Mouse (Mus musculus) cerebellum, postnatal 10 days (tissue): ENCODE results near the gene Thsd4.
A peak's percentile ranks its signal among the peaks of the same experiment; 100 is the strongest.

Experiments used
- DNase-seq, 2 experiments: peaks; one replicate each; pipeline ENCODE4 v3.0.0; 2021; ENCODE audit warnings: mixed read lengths in 2 of 2

The Thsd4 gene

DNA sequence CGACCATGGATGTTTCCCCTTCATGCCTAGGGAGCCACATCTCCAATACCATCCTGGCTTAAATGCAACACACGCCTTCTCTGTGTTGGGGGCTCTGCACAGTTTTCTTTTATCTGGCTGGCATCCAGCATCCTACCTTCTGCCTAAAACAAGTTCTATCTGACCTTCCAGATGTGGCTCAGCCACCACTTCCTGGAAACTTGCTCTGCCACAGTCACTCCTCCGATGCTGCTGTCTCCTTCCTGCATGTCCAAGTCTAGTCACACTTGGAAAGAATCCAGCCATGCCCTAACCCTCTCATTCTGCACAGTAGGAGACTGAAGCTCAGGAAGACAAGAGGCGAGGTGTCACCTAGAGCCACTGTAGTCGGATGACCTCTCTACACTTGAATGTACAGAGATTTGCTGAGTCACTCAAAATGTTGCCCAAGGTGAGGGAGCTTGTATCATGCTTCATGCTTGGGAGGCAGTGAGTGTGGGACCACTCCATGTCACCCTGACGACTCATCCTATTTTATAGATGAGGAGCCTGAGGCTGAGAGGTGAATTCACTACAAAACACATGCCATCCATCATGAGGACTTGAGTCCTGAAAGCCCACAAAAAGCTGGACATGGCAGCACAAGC is 259.2 kb downstream of the Thsd4 start:
- DNase-seq, result no peak

DNA sequence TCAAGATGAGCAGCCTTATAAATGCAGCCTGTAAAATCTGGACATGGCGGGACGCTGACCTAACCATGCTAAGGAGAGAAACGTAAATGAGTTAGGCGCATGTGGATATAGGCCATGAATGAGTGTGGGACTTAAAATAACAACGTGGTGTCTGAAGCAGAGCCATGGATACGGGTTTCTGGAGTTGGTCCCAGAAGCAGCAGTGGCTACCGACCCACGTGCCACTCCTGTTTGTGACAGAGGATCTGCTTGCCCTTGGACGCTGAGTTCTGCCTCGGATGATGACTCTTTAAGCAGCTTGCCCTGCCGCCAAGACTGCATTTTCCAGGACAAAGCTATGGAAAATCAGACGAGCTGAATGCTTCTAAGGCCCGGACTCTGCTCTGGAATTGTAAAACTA is 262.2 kb downstream of the Thsd4 start:
- peak; percentile 76 to 78 for DNase-seq

DNA sequence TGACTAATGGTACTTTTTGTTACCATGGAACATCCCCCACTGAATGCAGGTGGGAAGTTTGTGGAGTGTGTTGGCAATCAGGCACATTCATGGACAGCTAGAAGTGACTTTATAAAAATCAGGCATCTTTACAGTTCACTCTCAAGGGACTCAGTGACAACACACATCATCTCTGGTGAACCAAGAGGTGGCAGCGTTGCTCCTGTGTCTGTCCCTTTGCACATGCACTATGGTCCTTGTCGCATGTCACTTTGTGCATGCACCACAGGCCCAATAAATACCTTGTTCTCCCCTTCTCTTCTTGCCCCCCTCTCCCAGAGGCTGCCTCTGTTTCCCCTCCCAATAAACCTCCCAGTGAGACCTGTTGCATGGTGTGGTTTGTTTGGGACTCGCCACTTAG is 270.1 kb downstream of the Thsd4 start:
- DNase-seq, result peak; percentile 60 to 61

DNA sequence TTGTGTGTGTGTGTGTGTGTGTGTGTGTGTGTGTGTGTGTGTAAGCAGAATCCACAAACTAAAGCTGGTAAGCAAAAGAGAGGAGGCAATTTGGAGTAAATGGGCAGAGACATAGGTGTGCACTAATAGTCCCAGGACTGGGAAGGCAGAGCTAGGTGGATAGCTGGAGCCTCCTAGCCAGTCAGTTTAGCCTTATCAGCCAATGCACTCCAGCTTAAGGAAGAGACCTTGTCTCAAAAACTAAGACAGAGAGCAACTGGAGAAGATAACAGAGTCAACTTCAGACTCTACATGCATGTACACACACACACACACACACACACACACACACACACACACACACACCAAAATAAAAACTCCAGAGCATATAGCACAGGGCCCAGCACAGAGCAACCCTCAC is 271.4 kb downstream of the Thsd4 start:
- no peak for DNase-seq

DNA sequence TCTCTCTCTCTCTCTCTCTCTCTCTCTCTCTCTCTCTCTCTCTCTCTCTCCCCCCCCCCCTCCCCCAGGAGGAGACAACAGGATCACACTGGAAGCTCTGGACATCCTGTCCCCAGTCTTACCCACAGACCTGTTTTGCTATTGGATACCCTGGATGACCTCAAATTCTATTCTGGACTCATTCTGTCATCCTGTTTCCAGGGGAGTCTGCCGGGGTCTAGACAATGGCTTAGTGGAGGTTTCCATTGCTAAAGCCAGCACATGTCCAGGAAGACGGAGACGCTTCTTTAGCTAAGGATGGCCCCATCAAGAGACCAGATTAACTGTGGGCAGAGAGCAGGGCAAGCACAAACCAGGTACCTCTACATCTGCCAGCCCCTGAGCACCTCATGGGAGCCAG is 273.8 kb downstream of the Thsd4 start:
- DNase-seq, result no peak

DNA sequence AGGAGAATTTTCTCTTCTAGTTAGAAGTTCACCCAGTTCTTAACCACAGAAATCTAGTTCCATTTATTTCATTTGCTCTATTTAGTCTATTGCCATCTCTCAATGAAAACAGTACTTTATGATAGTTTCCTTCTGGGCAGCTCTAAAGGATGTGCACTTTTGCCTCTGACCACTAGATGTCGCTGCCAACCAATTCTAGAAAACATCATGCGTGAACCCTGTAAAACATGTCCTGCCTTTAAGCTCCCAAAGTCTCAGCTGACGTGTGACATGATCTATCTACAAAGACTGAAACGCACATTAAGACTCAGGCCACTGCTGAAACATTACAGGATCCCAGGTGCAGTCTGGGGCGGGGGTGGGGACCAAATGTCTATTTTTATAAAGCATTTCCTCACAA is 276.9 kb downstream of the Thsd4 start:
- peak; percentile 80 to 87 for DNase-seq

DNA sequence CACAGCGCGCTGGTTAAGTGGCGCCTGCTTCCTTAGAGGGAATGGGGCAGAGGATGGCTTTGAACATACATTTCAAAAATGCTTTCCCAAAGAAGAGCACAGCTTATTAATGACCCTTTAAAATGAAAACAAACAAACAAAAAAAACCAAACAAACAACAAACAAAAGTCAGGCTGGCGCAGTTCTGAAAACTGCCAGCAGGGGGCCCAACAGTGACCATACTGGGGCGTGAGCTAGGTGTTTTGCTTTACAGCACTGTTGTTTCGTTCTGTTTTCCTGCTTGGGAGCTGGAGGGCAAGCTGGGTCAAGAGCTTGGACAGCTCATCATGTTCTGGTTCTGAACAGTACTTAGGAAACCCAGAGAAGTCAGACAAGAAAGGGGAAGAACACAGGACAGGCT is 278.3 kb downstream of the Thsd4 start:
- DNase-seq, result peak; percentile 59 to 72

DNA sequence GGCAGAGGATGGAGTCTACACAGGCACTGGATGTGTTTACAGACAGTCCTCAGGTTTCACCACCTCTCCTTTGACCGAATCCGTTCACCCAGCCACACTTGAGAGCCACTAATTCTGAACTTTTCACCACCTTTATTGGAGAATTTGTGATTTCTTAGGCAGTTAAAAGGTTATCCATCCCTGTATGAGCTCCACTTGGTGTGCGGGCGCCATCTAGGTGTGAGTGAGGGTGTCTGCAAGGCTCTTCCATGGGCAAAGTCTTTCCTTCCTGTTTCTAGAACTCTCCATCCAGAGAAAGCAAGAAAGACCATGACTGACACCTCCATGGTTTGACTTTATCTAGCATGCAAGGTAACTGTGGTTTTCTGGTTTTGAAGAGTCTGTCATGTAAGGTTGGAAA is 284.2 kb downstream of the Thsd4 start:
- peak; percentile 65 to 70 for DNase-seq

DNA sequence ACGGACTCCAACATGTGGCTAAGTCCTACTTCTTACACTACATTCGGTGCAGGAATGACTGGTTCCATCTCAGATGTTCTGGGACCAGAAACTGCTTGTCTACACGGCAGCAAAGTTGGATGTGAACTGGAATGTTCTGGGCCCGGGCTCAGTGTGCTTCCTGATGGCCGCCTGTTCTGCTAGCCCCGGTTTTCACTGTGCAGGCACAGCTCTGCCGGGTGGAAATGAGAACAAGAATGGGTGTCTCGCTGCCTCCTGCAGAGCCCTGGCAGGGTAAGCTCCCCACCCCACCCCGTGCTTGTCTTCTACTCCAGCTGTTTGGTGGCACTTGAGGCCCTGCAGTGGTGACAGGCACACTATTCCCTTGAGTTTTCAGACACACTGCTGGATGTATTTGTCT is 285.7 kb downstream of the Thsd4 start:
- DNase-seq, result no peak

DNA sequence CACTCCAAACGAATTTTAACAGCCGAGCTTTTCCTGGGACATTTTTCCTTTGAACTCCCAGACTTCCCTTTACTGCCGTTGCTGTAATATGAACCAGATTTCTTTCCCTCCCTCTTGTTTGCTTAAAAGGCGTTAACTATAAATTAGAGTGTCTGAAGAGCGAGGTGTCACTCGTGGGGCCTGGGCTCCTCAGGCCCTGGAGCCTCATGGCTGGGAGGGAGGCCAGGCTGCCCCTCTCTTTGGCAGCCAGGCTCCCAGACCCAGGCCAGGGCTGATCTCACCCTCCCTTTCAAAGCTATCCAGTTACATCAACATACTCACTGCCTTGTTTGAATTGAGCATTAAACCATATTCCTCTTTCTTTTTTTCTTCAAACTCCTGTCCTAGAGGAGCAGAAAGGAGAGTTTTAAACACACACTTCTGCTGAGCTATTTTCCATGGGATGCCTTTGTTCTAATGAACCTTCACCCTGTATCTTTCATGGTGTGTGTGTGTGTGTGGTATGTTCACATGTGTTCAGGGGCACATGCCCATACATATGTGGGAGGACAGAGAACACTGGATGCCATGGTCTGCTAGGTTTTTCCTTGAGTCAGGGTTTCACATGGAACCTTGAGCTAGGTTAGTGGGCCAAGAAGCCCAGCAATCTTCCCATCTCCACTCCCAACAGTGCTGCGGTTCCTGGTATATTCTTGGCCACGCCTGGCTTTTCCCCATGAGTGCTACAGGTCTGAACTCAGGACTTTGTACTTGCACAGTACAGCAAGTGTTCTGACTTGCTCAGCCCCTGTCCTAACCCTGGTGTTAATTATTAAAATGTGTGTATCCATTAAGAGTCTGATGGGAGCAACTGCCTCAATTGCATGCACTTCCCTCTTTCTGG is 287.4 kb downstream of the Thsd4 start:
- DNase-seq, result peak in 1 of 2 experiments; percentile 18

DNA sequence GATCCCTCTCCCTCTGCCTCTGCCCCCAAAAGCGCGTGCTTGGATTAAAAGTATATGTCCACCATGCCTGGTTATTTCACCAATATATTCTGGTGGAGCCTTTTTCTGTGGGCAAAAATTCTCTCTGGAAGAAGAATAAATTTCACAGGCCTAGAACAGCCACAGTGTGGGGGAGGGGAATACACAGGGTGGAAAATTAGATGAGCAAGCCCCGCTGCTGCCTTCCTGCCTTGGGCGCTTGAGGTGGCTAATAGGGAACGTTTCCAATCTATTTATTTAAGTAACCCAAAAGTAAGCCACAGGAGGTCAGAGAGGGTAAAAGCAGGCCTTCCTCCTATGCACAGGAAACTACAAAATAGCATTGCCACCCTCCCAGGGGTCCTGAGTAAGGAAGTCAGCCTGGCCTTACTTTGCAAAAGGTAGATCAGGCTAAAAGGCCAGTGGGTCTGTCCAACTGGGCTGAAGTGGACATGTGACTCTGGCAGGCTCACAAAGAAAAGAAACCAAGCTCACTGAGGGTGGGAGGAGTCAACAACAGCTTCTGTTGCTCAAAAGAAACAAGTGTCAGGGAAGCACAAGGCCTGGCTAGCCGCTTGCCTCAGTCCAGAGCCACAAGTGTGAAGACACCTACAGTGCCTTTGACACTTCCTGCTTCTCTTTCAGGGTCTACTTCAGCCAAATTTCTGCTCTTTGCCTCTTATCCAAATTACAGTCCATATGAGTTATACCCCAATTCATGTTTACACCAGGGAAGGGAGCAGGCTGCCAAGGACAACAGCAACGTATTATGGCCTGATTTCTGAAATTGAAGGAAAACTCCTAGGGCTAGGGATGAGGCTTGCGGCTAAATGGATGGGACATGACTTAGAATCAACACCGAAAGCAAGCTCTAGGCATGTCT is 289.6 kb downstream of the Thsd4 start:
- DNase-seq, result peak in 1 of 2 experiments; percentile 23

DNA sequence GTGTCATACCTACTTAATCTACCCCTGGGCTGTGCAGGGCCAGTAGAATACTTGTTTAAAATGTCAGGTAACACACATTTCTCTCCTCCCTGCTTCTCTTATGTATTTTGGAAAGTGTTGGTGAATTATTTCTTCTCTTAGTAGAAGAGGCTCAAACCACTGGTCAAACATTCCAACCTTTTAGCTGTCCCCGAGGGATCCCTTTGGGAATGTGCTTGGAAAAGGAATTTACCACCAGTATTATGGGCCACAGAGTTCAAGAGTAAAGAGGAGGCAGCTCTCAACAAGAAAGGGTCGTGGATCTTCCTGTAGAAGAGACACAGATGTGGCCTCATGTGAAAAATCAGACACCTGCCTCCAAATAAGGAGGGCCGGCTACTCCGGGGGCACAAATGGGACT is 292.4 kb downstream of the Thsd4 start:
- DNase-seq, result no peak

DNA sequence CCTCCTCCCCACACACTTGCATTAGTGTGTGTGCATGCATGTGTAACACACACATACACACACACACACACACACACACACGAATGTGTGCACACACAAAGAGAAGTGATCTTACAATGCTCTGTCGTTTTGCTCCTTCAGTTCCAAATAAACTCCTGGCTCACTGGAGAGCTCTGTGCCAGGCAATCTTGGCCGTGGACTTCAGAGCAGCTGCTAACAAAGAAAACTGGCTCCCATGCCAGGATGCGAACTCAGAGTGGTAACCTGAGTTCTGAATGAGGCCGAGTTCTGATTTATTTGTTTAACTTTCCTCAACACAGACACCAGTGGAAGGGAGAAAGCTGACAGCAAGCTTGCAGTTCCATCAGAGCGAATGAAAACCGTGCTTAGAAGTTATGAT is 294.1 kb downstream of the Thsd4 start:
- DNase-seq, result peak; percentile 56 to 73

DNA sequence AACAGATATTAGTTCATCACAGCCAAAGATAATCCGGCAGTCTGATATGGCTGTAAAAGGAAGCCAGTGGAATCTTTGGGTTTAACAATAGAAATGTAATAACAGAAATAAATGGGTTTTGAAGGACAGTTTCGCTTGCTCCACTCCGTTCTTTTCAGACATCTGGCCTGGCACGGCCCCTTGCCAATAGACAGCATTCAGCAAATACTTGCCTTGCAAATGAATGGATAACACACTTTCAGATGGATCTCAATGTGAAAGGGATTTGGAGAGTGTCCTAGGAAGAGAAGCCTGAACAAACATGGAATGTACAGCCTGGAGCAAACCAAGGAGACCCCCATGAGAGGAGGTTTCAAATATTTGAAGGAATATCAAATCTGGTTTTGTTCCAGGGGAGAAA is 295.2 kb downstream of the Thsd4 start:
- peak in 1 of 2 experiments; percentile 53 for DNase-seq

DNA sequence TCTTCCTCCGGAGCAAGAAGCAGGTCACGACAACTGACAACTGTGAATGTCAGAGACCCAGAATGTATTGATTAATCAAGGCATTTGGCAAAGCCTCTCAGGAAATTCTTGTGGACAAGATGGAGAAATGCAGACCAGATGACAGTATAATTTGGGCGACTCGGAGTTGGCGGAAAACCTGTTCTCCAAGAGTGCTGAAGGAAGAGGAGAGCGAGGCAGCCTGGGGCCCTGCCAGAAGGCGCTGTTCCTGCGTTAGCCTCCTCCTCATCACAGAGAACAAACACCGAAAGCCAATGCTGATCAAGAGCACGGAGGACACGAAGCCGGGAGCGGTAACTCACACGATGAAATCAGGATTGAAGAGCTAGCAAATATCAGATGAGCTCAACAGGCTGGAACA is 295.7 kb downstream of the Thsd4 start:
- peak; percentile 36 to 54 for DNase-seq

DNA sequence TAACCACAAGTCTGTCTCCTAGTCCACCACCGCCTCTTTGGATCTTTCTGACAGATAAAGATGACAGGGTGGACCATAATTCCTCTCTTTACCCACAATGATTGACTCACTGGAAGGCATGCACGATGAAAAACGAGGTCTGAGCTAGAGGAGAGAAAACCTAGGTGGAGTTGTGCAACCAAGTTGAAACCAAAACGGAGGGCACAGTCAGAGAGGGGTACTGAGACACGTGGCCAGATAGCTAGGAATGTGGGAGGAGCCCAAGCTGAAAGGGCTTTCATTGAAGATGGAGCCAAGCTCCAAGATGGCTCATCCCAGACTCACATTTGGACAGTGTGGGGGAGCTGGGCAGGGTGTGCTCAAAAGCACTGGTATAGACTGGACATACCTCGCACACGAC is 296.4 kb downstream of the Thsd4 start:
- no peak for DNase-seq

DNA sequence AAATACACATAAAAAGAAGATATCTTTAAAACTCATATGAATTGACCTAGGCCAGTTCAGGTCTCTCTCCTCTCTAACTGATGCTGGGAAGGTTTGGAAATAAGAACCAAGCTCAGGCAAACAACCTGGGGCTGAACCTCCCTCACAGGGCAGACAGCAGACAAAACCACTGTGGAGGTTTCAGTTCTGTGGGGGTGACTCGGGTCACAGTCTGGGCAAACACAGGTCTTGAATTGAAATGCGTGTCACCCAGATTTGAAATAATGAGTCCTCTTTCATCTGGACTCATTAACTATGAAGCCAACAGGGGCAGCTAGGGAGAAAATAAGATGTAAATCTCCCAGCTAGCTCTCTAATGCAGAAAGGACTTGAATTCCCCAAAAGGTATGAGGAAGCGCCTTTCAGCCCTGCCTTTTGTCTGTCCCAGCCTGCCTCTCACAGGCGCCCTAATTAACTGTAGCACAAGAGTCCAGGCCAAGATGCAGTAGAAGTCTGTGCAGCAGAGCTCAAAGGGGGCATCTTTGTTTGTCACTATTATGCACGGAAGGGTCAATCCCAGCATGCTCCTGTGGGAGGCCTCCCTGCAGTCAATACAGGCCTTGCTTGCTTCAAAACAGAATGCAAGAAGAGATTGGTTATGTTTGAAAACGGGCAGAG is 297.7 kb downstream of the Thsd4 start:
- DNase-seq, result no peak

DNA sequence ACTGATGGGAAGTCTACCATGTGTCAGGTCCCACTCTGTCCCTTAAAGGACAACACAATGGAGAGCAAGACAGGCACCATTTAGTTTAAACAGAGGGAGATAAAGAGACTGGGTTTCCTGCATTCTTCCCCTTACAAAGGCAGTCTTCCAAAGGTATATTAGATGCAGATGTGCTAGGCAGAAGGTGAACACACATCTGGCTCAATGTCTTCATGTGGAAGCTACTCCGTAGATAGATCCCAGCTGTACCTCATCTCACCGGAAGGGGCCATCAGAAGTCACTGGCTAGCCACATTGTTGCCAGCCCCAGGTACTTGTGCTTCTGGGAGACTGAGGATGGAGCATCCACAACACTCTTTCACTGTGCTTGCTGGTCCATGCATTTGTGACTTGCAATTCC is 301.4 kb downstream of the Thsd4 start:
- no peak for DNase-seq

DNA sequence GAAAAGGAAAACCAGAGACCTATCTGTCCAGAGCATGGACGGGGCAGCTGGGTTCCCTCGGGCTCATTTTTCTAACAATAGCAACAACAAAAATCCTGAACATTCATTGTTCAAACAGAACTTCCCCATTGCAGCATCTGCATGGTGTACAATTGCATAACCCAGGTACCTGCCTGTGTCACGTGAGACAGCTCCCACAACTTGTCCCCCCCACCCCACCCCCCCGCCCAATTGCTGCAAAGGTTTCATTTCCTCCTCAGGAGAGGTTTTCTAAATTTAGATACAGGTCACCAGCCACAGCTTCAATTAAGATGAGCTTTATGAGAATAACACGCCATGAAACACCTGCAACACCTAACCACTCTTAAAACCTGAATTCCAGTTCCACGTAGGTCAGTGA is 303.4 kb downstream of the Thsd4 start:
- DNase-seq, result no peak

DNA sequence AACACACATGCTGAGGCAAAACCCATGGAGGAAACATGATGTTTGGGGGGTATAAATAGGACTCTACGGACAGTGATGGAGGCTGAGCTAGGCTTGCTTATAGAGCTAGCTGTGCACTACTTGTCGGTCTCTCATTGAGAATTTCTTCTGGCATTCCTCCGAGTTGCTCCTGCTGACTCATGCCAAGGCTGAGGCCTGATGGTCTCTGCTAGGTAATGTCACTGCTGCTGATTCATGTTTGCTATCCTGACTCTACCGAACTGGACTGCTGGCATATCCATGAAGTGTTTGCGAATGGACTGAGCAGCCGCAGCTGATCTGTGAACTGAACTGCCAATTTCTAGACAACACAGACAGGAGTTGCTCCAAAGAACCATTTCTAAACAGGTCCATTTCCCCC is 305.8 kb downstream of the Thsd4 start:
- DNase-seq, result no peak

DNA sequence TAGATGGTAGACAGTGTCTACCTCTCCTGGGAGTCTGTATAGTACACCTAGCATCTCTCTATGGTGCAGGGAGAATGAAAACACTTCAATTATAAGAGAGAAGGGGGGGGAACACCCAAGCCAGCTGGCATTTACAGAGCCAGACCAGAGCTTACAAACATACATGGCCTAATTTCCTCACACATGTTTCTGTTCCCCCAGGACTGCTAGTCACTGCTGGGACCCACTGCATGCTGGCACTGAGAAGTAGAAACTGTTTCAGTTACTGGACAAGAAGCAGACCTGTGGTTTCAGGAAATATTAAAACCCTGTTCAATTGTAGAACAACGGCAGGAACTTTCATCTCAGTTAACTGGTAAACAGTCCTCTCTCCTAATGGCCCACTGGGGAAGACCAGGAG is 308.7 kb downstream of the Thsd4 start:
- DNase-seq, result no peak

DNA sequence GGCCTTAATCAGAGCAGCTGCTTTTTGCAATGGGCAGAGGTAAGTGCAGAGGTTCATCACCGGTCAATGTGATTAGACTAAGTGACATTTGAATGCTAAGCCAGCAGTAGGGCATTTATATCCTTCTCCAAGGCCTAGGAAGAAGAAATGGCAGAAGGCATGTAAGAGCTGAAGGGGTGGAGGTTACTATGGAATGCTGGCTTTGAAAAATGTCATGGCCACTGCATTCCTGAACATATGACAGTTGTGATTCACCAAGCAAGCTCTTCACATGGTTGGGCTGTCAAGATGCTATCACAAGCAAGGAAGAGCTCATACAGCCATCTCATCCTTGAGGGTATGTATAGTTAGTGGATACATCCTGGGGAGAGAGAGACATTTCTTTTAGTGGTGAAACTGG is 313.0 kb downstream of the Thsd4 start:
- no peak for DNase-seq

DNA sequence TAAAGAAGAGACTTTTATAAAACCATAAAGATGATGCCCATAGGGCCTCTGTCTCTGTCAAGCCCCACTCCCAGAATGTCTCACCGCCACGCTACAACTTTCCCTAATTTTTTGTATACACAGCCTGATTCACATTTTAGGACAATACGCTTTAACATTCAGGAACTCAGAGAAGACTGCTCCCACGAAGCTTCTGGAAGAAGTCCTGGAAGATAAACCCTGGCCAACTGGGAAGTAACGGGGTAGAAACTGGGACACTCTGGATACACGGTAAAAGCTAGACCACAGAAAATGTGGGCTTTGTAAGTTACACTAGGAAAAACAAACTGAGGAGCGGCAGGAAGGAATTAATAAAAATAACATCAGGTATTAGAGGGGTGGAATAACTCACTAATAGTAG is 318.7 kb downstream of the Thsd4 start:
- DNase-seq, result no peak
